Mouse (Mus musculus): ENCODE results near the gene Syce2. TPM values are rescaled to one million over a fixed set of nuclear protein-coding genes. Genes with fewer than 3 reads are reported as not detected.
A peak's percentile ranks its signal among the peaks of the same experiment; 100 is the strongest.
"Not testable (repeated sequence)": the region's sequence is repeated elsewhere in the genome, so short reads cannot be mapped to it uniquely, and the experiment has no call there.

Gene Syce2
- polyA plus RNA-seq (2012; fragmentation: generic; extraction: Trizol): 2.3 TPM

- no peak within 1 kb of the TSS for H3K4me2 ChIP-seq (ENCODE audit: low read depth)
- no peaks in the 10 kb centered on the region for H3K27me3 ChIP-seq (ENCODE audit: control insufficient read depth, insufficient read depth, insufficient read length)
- no peak within 1 kb of the TSS for H3K4me3 ChIP-seq
- no peaks in the 10 kb centered on the region for H3K36me3 ChIP-seq (ENCODE audit: control insufficient read depth, insufficient read depth)
- no peak within 1 kb of the TSS for H3ac ChIP-seq (ENCODE audit: control insufficient read depth, insufficient read length)
- no peaks in the 10 kb centered on the region for H3K79me2 ChIP-seq (ENCODE audit: control insufficient read depth, insufficient read depth)
- no peak for TF ChIP-seq CEBPB (IDR thresholded peaks at IDR 0.05; ENCODE audit: insufficient read depth, poor library complexity, severe bottlenecking)
- TF ChIP-seq E2F4 (IDR thresholded peaks at IDR 0.05; ENCODE audit: insufficient read depth): no peak
- TF ChIP-seq MAX (IDR thresholded peaks at IDR 0.05; ENCODE audit: low read depth): no peak
- no peak for TF ChIP-seq SRF (IDR thresholded peaks at IDR 0.05; ENCODE audit: control insufficient read depth, insufficient read length, low read depth)
- TF ChIP-seq POLR2AphosphoS2 (IDR thresholded peaks at IDR 0.05; ENCODE audit: insufficient read length, low read depth): peak; percentile 42
- TF ChIP-seq MYOG (IDR thresholded peaks at IDR 0.05; ENCODE audit: control insufficient read depth in 1 of 3, insufficient read depth in 1 of 3, insufficient read length in 2 of 3, low read depth in 2 of 3): no peak
- no peak for TF ChIP-seq TCF12 (IDR thresholded peaks at IDR 0.05; ENCODE audit: insufficient read depth, poor library complexity, severe bottlenecking)
- TF ChIP-seq POLR2A (IDR thresholded peaks at IDR 0.05; ENCODE audit: insufficient read length, low read depth): no peak
These were observed at the start of gene Syce2 for GRCm38 (mm10) chr8:84871376-84872308. Gene Syce2, plus strand, starts transcription at chr8:84872111.

GRCm38 (mm10) chr8:84822723-84823122 is 49.2 kb upstream of the Syce2 start, which contains the start of gene Dand5:
Gene Dand5, minus strand, starts transcription at chr8:84822823.
- no peak within 1 kb of the TSS for H3ac ChIP-seq (ENCODE audit: control insufficient read depth, insufficient read length)
- TF ChIP-seq E2F4 (IDR thresholded peaks at IDR 0.05; ENCODE audit: insufficient read depth) (no peak), MYOG (IDR thresholded peaks at IDR 0.05; ENCODE audit: control insufficient read depth in 1 of 3, insufficient read depth in 1 of 3, insufficient read length in 2 of 3, low read depth in 2 of 3) (no peak), USF1 (IDR thresholded peaks at IDR 0.05; ENCODE audit: low read depth) (no peak), MAX (IDR thresholded peaks at IDR 0.05; ENCODE audit: low read depth) (no peak), REST (IDR thresholded peaks at IDR 0.05; ENCODE audit: insufficient read depth, insufficient read length) (no peak), TCF12 (IDR thresholded peaks at IDR 0.05; ENCODE audit: insufficient read depth, poor library complexity, severe bottlenecking) (no peak), MYOD1 (IDR thresholded peaks at IDR 0.05; ENCODE audit: control insufficient read depth in 1 of 3, insufficient read length in 2 of 3, low read depth in 2 of 3) (no peak)
- no peak within 1 kb of the TSS for H3K4me3 ChIP-seq
- H3K79me2 ChIP-seq (ENCODE audit: control insufficient read depth, insufficient read depth): no peaks in the 10 kb centered on the region
- no peaks in the 10 kb centered on the region for H3K27me3 ChIP-seq (ENCODE audit: control insufficient read depth, insufficient read depth, insufficient read length)
- no peaks in the 10 kb centered on the region for H3K36me3 ChIP-seq (ENCODE audit: control insufficient read depth, insufficient read depth)
- H3K4me2 ChIP-seq (ENCODE audit: low read depth): no peak within 1 kb of the TSS

GRCm38 (mm10) chr8:84823653-84824052 is 48.3 kb upstream of the Syce2 start:
- Histone ChIP-seq H3K4me3 (no peak overlapping the region), H3ac (ENCODE audit: control insufficient read depth, insufficient read length) (no peak overlapping the region), H3K79me2 (ENCODE audit: control insufficient read depth, insufficient read depth) (no peaks in the 10 kb centered on the region), H3K36me3 (ENCODE audit: control insufficient read depth, insufficient read depth) (no peaks in the 10 kb centered on the region), H3K4me2 (ENCODE audit: low read depth) (no peak overlapping the region), H3K27me3 (ENCODE audit: control insufficient read depth, insufficient read depth, insufficient read length) (no peaks in the 10 kb centered on the region)
- TF ChIP-seq E2F4 (IDR thresholded peaks at IDR 0.05; ENCODE audit: insufficient read depth) (no peak), REST (IDR thresholded peaks at IDR 0.05; ENCODE audit: insufficient read depth, insufficient read length) (no peak), POLR2AphosphoS2 (IDR thresholded peaks at IDR 0.05; ENCODE audit: insufficient read length, low read depth) (peak; percentile 49)

GRCm38 (mm10) chr8:84825636-84826035 is 46.3 kb upstream of the Syce2 start:
- H3K79me2 ChIP-seq (ENCODE audit: control insufficient read depth, insufficient read depth): no peaks in the 10 kb centered on the region
- H3K27me3 ChIP-seq (ENCODE audit: control insufficient read depth, insufficient read depth, insufficient read length): no peaks in the 10 kb centered on the region
- TF ChIP-seq MYOG (IDR thresholded peaks at IDR 0.05; ENCODE audit: control insufficient read depth in 1 of 3, insufficient read depth in 1 of 3, insufficient read length in 2 of 3, low read depth in 2 of 3) (no peak), TCF12 (IDR thresholded peaks at IDR 0.05; ENCODE audit: insufficient read depth, poor library complexity, severe bottlenecking) (no peak)
- H3K36me3 ChIP-seq (ENCODE audit: control insufficient read depth, insufficient read depth): no peaks in the 10 kb centered on the region
- H3ac ChIP-seq (ENCODE audit: control insufficient read depth, insufficient read length): no peak overlapping the region
- no peak overlapping the region for H3K4me2 ChIP-seq (ENCODE audit: low read depth)
- H3K4me3 ChIP-seq: no peak overlapping the region

- H3K27me3 ChIP-seq (ENCODE audit: control insufficient read depth, insufficient read depth, insufficient read length): not testable (repeated sequence)
These were observed 45.4 kb upstream of the Syce2 start for GRCm38 (mm10) chr8:84826518-84826917.

GRCm38 (mm10) chr8:84831490-84831889 is 40.4 kb upstream of the Syce2 start, which contains the start of gene Gadd45gip1:
Gene Gadd45gip1, plus strand, starts transcription at chr8:84831522.
- peaks cover 18% of the 10 kb centered on the region for H3K36me3 ChIP-seq (ENCODE audit: control insufficient read depth, insufficient read depth)
- H3ac ChIP-seq (ENCODE audit: control insufficient read depth, insufficient read length): peak within 1 kb of the TSS; percentile 95
- TF ChIP-seq MYOD1 (IDR thresholded peaks at IDR 0.05; ENCODE audit: control insufficient read depth in 1 of 3, insufficient read length in 2 of 3, low read depth in 2 of 3): no peak
- TF ChIP-seq MAX (IDR thresholded peaks at IDR 0.05; ENCODE audit: low read depth): no peak
- TF ChIP-seq USF1 (IDR thresholded peaks at IDR 0.05; ENCODE audit: low read depth): no peak
- TF ChIP-seq POLR2AphosphoS2 (IDR thresholded peaks at IDR 0.05; ENCODE audit: insufficient read length, low read depth): no peak
- no peak for TF ChIP-seq TCF12 (IDR thresholded peaks at IDR 0.05; ENCODE audit: insufficient read depth, poor library complexity, severe bottlenecking)
- no peak for TF ChIP-seq MYOG (IDR thresholded peaks at IDR 0.05; ENCODE audit: control insufficient read depth in 1 of 3, insufficient read depth in 1 of 3, insufficient read length in 2 of 3, low read depth in 2 of 3)
- no peak for TF ChIP-seq TCF3 (IDR thresholded peaks at IDR 0.05; ENCODE audit: insufficient read length, low read depth)
- no peak for TF ChIP-seq POLR2A (IDR thresholded peaks at IDR 0.05; ENCODE audit: insufficient read length, low read depth)
- TF ChIP-seq E2F4 (IDR thresholded peaks at IDR 0.05; ENCODE audit: insufficient read depth): no peak
- no peak for TF ChIP-seq SRF (IDR thresholded peaks at IDR 0.05; ENCODE audit: control insufficient read depth, insufficient read length, low read depth)
- no peak for TF ChIP-seq REST (IDR thresholded peaks at IDR 0.05; ENCODE audit: insufficient read depth, insufficient read length)
- TF ChIP-seq CEBPB (IDR thresholded peaks at IDR 0.05; ENCODE audit: insufficient read depth, poor library complexity, severe bottlenecking): no peak
- no peaks in the 10 kb centered on the region for H3K27me3 ChIP-seq (ENCODE audit: control insufficient read depth, insufficient read depth, insufficient read length)
- H3K4me3 ChIP-seq: peak within 1 kb of the TSS; percentile 79
- H3K4me2 ChIP-seq (ENCODE audit: low read depth): peak within 1 kb of the TSS; percentile 68
- H3K79me2 ChIP-seq (ENCODE audit: control insufficient read depth, insufficient read depth): peaks cover 9% of the 10 kb centered on the region

More at GRCm38 (mm10) chr8:84826518-84826917, 45.4 kb upstream of the Syce2 start:
- not testable (repeated sequence) for H3K4me2 ChIP-seq (ENCODE audit: low read depth); H3K79me2 ChIP-seq (ENCODE audit: control insufficient read depth, insufficient read depth); H3ac ChIP-seq (ENCODE audit: control insufficient read depth, insufficient read length); H3K36me3 ChIP-seq (ENCODE audit: control insufficient read depth, insufficient read depth); H3K4me3 ChIP-seq
